Comparison of ENCODE assay signal across 8 mouse cellular contexts in the genomic region with DNA sequence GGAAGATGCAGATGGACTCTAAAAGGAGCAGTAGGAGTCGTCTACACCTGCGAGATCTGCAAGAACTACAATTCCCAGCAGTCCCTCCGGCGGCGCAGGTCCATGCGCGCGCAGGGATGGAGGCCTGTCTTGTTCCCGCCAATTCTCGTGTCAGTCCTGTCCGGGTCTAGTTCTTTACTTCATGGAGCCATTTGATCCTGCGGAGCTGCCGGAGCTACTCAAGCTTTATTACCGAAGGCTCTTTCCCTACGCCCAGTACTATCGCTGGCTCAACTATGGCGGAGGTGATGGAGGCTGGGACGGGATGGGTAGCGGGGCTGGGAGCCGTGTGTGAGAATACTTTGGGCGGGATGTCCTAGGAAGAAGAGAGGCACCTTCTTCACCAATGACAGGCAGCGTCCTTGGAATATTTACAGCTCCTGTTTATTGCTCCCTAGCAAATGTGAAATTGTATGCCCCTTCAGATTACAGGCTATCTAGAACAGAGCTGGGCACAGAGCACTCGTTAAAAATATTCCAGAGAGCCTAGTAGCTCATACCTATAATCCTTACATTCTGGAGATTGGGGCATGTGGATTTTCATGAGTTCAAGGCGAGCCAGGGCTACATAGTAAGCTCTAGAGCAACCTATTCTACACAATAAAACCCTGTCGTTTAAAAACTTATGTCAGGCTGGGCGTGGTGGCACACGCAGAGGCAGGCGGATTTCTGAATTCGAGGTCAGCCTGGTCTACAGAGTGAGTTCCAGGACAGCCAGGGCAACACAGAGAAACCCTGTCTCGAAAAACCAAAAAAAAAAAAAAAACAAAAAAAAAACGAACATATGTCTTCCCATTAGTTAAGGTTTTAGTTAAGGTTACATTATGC. TPM values are rescaled to one million over a fixed set of nuclear protein-coding genes. Genes with fewer than 3 reads are reported as not detected.
DNase-seq lines count a peak whose midpoint lies in the region; ATAC-seq and TF ChIP-seq lines count a peak whose summit lies in the region.

Gene Prim1, plus strand, starts transcription at position 101 of the 867 bp plus-strand sequence.

- peak; percentile 85 for ATAC-seq in heart, embryonic 11.5 days (replicated peaks; ENCODE audit: insufficient number of reproducible peaks, low FRiP score, low TSS enrichment)
- ATAC-seq in kidney, embryonic 16.5 days (ENCODE audit: low FRiP score, low TSS enrichment), result peak; percentile 97
- ATAC-seq in liver, embryonic 12.5 days, result peak; percentile 95

- peak within 1 kb of the TSS; percentile 82 for H3K4me2 ChIP-seq in heart, embryonic 11.5 days
- H3K4me2 ChIP-seq in kidney, embryonic 16.5 days (replicated peaks; ENCODE audit: low read depth, low read length), result peak within 1 kb of the TSS; percentile 58
- peak within 1 kb of the TSS; percentile 84 for H3K4me2 ChIP-seq in liver, embryonic 12.5 days

- no peaks in the 10 kb centered on the region for H3K27me3 ChIP-seq in heart, embryonic 11.5 days (ENCODE audit: control insufficient read depth, insufficient read depth, low read length)
- no peaks in the 10 kb centered on the region for H3K27me3 ChIP-seq in kidney, embryonic 16.5 days (ENCODE audit: insufficient read depth, low read length)
- H3K27me3 ChIP-seq in liver, embryonic 12.5 days (replicated peaks), result no peaks in the 10 kb centered on the region
- no peaks in the 10 kb centered on the region for H3K27me3 ChIP-seq in splenic B cell, adult 2 months (ENCODE audit: control insufficient read depth, insufficient read depth, low read length, poor library complexity, severe bottlenecking)

- peak within 1 kb of the TSS; percentile 82 for H3K9ac ChIP-seq in heart, embryonic 11.5 days (ENCODE audit: low read depth, low read length)
- peak within 1 kb of the TSS; percentile 74 for H3K9ac ChIP-seq in kidney, embryonic 16.5 days (replicated peaks; ENCODE audit: low read length)
- peak within 1 kb of the TSS; percentile 75 for H3K9ac ChIP-seq in liver, embryonic 12.5 days

- H3K27ac ChIP-seq in embryonic fibroblast, embryonic 13.5 days (ENCODE audit: insufficient read depth, low read length), result no peak within 1 kb of the TSS
- H3K27ac ChIP-seq in heart, embryonic 11.5 days (ENCODE audit: low read depth, low read length), result peak within 1 kb of the TSS; percentile 54; the same call in 1 of the 2 replicates
- H3K27ac ChIP-seq in kidney, embryonic 16.5 days (ENCODE audit: low read length), result peak within 1 kb of the TSS; percentile 57
- peak within 1 kb of the TSS; percentile 76 for H3K27ac ChIP-seq in liver, embryonic 12.5 days

- H3K4me1 ChIP-seq in embryonic fibroblast, embryonic 13.5 days (ENCODE audit: control insufficient read depth, insufficient read depth, low read length), result no peaks in the 10 kb centered on the region
- H3K4me1 ChIP-seq in heart, embryonic 11.5 days (ENCODE audit: control insufficient read depth, insufficient read depth, low read length), result no peaks in the 10 kb centered on the region
- peaks cover 5% of the 10 kb centered on the region; the same call in 1 of the 2 replicates for H3K4me1 ChIP-seq in kidney, embryonic 16.5 days (ENCODE audit: insufficient read depth, low read length)
- H3K4me1 ChIP-seq in liver, embryonic 12.5 days, result peaks cover 15% of the 10 kb centered on the region

- peaks cover 6% of the 10 kb centered on the region; the same call in 1 of the 2 replicates for H3K36me3 ChIP-seq in heart, embryonic 11.5 days (ENCODE audit: control insufficient read depth, insufficient read depth, low read length)
- H3K36me3 ChIP-seq in kidney, embryonic 16.5 days (ENCODE audit: insufficient read depth, low read length), result peaks cover 20% of the 10 kb centered on the region
- peaks cover 32% of the 10 kb centered on the region for H3K36me3 ChIP-seq in liver, embryonic 12.5 days
- H3K36me3 ChIP-seq in splenic B cell, adult 2 months (ENCODE audit: control insufficient read depth, insufficient read depth, low read length, poor library complexity, severe bottlenecking), result no peaks in the 10 kb centered on the region; the same call in 1 of the 2 replicates

- peak; percentile 86 for DNase-seq in CD4-positive helper T cell, adult 2 months (ENCODE audit: low read depth, low spot score)
- DNase-seq in brain, adult 2 months (ENCODE audit: low read depth, low spot score), result peak; percentile 91
- peak; percentile 82 for DNase-seq in naive thymus-derived CD4-positive, alpha-beta T cell, adult 2 months (ENCODE audit: low read depth)
- peak; percentile 79 for DNase-seq in splenic B cell, adult 2 months (ENCODE audit: low read depth, low spot score)

- no peak for TF ChIP-seq CTCF in embryonic fibroblast, embryonic 13.5 days (IDR thresholded peaks at IDR 0.05; ENCODE audit: borderline replicate concordance, insufficient read depth, low read length)

- H3K9me3 ChIP-seq in heart, embryonic 11.5 days (replicated peaks; ENCODE audit: control insufficient read depth, low read length), result no peaks in the 10 kb centered on the region
- no peaks in the 10 kb centered on the region for H3K9me3 ChIP-seq in kidney, embryonic 16.5 days (ENCODE audit: low read length)
- no peaks in the 10 kb centered on the region for H3K9me3 ChIP-seq in liver, embryonic 12.5 days (replicated peaks)

- H3K4me3 ChIP-seq in embryonic fibroblast, embryonic 13.5 days (ENCODE audit: insufficient read depth, low read length), result peak within 1 kb of the TSS; percentile 82
- peak within 1 kb of the TSS; percentile 81 for H3K4me3 ChIP-seq in heart, embryonic 11.5 days (ENCODE audit: low read depth, low read length)
- peak within 1 kb of the TSS; percentile 67 for H3K4me3 ChIP-seq in kidney, embryonic 16.5 days (ENCODE audit: low read length)
- H3K4me3 ChIP-seq in liver, embryonic 12.5 days, result peak within 1 kb of the TSS; percentile 69

- TF ChIP-seq POLR2A in embryonic fibroblast, embryonic 13.5 days (IDR thresholded peaks at IDR 0.05; ENCODE audit: low read depth, low read length), result peak; percentile 48; the same call in 1 of the 2 replicates

- 7% methylated on average over 31 of the region's 31 CpGs for WGBS in heart, embryonic 11.5 days (ENCODE audit: insufficient replicate concordance)
- 3% methylated on average over 31 of the region's 31 CpGs for WGBS in kidney, embryonic 16.5 days
- WGBS in liver, embryonic 12.5 days (ENCODE audit: insufficient replicate concordance), result 2% methylated on average over 31 of the region's 31 CpGs

RNA-seq across cellular contexts. Expression of gene Prim1, which starts in this region (rescaled TPM):
- 21.8 and 30.9 TPM in 2 replicates for polyA plus RNA-seq in embryonic fibroblast, embryonic 13.5 days (2011; ENCODE audit: insufficient read length, low read depth, missing spikeins)
- polyA plus RNA-seq in heart, embryonic 11.5 days (2014; fragmentation: Nextera tagmentation; extraction: Ambion mirVana), result 56.0 and 61.4 TPM in 2 replicates
- polyA plus RNA-seq in kidney, embryonic 16.5 days (2015; fragmentation: Nextera tagmentation; extraction: Ambion mirVana), result 83.4 and 84.1 TPM in 2 replicates
- polyA plus RNA-seq in liver, embryonic 12.5 days (2016; fragmentation: Nextera tagmentation; extraction: Ambion mirVana), result 88.9 and 93.3 TPM in 2 replicates
